Mouse (Mus musculus): ENCODE data around the gene Gm20662. TPM values are rescaled to one million over a fixed set of nuclear protein-coding genes. Genes with fewer than 3 reads are reported as not detected.

Gene Gm20662
- 1 to 10 TPM in 1 of 2 experiments, not detected in 1; 2.3 TPM for total RNA-seq (2021)

GRCm38 (mm10) chr9:107996049-107996448, at the start of gene Gm20662:
Gene Gm20662, plus strand, starts transcription at chr9:107996349.
- no peak for DNase-seq (ENCODE audit: low spot score in 2 of 2)
- intact Hi-C loops (cut with DNase I) = no loop called here

GRCm38 (mm10) chr9:107947241-107948194, 48.6 kb upstream of the Gm20662 start:
- DNase-seq (ENCODE audit: low spot score in 2 of 2) = no peak
- intact Hi-C loops (cut with DNase I) = no loop called here

- intact Hi-C loops (cut with DNase I) = no loop called here
- DNase-seq (ENCODE audit: low spot score in 2 of 2) = no peak
These were observed 46.8 kb upstream of the Gm20662 start for GRCm38 (mm10) chr9:107949184-107949921.

- DNase-seq (ENCODE audit: low spot score in 2 of 2) = no peak
- intact Hi-C loops (cut with DNase I) = no loop called here
These were observed 46.3 kb upstream of the Gm20662 start, which contains the start of gene Traip for GRCm38 (mm10) chr9:107949922-107950235. Gene Traip, plus strand, starts transcription at chr9:107950136.

GRCm38 (mm10) chr9:107950460-107951355, 45.4 kb upstream of the Gm20662 start:
- DNase-seq (ENCODE audit: low spot score in 2 of 2) = peak; percentile 88 to 90
- intact Hi-C loops (cut with DNase I) = no loop called here

- intact Hi-C loops (cut with DNase I) = no loop called here
- no peak for DNase-seq (ENCODE audit: low spot score in 2 of 2)
These were observed 40.4 kb upstream of the Gm20662 start for GRCm38 (mm10) chr9:107955613-107956289.

- DNase-seq (ENCODE audit: low spot score in 2 of 2) = no peak
These were observed 39.0 kb upstream of the Gm20662 start for GRCm38 (mm10) chr9:107957141-107957540.

GRCm38 (mm10) chr9:107959896-107960295, 36.3 kb upstream of the Gm20662 start:
- DNase-seq (ENCODE audit: low spot score in 2 of 2) = no peak
- intact Hi-C loops (cut with DNase I) = loop anchor here (5.0 kb wide), 2 partner anchors 92 to 107 kb away; partner anchors contain the start of gene Amigo3

More at GRCm38 (mm10) chr9:107957141-107957540, 39.0 kb upstream of the Gm20662 start:
- intact Hi-C loops (cut with DNase I) = no loop called here

GRCm38 (mm10) chr9:107960928-107961327, 35.2 kb upstream of the Gm20662 start:
- intact Hi-C loops (cut with DNase I) = loop anchor here (5.0 kb wide), 2 partner anchors 91 to 106 kb away; partner anchors contain the start of gene Amigo3

GRCm38 (mm10) chr9:107961351-107961762, 34.8 kb upstream of the Gm20662 start:
- intact Hi-C loops (cut with DNase I) = loop anchor here (5.0 kb wide), 2 partner anchors 91 to 106 kb away; partner anchors contain the start of gene Amigo3
- peak; percentile 85 to 86 for DNase-seq (ENCODE audit: low spot score in 2 of 2)

More at GRCm38 (mm10) chr9:107960928-107961327, 35.2 kb upstream of the Gm20662 start:
- no peak for DNase-seq (ENCODE audit: low spot score in 2 of 2)

GRCm38 (mm10) chr9:107961881-107962280, 34.3 kb upstream of the Gm20662 start:
- peak; percentile 69 to 72 for DNase-seq (ENCODE audit: low spot score in 2 of 2)
- intact Hi-C loops (cut with DNase I) = loop anchor here (1.0 to 5.0 kb wide), 3 partner anchors 58 to 105 kb away; partner anchors contain the start of gene Amigo3

- DNase-seq (ENCODE audit: low spot score in 2 of 2) = no peak
- intact Hi-C loops (cut with DNase I) = loop anchor here (1.0 to 5.0 kb wide), 4 partner anchors 23 to 104 kb away; partner anchors contain the start of gene Amigo3
These were observed 33.2 kb upstream of the Gm20662 start for GRCm38 (mm10) chr9:107962916-107963315.

- intact Hi-C loops (cut with DNase I) = loop anchor here (1.0 to 5.0 kb wide), 3 partner anchors 23 to 104 kb away; partner anchors contain the start of gene Amigo3
- DNase-seq (ENCODE audit: low spot score in 2 of 2) = peak; percentile 57 to 69
These were observed 32.4 kb upstream of the Gm20662 start for GRCm38 (mm10) chr9:107963700-107964099.

- no peak for DNase-seq (ENCODE audit: low spot score in 2 of 2)
- intact Hi-C loops (cut with DNase I) = loop anchor here (5.0 kb wide), 2 partner anchors 88 to 103 kb away; partner anchors contain the start of gene Amigo3
These were observed 31.5 kb upstream of the Gm20662 start for GRCm38 (mm10) chr9:107964681-107965080.

GRCm38 (mm10) chr9:107966676-107967075, 29.5 kb upstream of the Gm20662 start:
- no peak for DNase-seq (ENCODE audit: low spot score in 2 of 2)
- intact Hi-C loops (cut with DNase I) = no loop called here

GRCm38 (mm10) chr9:107967437-107967836, 28.7 kb upstream of the Gm20662 start:
- intact Hi-C loops (cut with DNase I) = no loop called here
- DNase-seq (ENCODE audit: low spot score in 2 of 2) = no peak

GRCm38 (mm10) chr9:107968531-107968930, 27.6 kb upstream of the Gm20662 start:
- intact Hi-C loops (cut with DNase I) = no loop called here
- DNase-seq (ENCODE audit: low spot score in 2 of 2) = no peak

GRCm38 (mm10) chr9:107970311-107970710, 25.8 kb upstream of the Gm20662 start:
- DNase-seq (ENCODE audit: low spot score in 2 of 2) = no peak
- intact Hi-C loops (cut with DNase I) = no loop called here
